Mouse (Mus musculus) kidney, adult 10 weeks (tissue): ENCODE results near the gene Mrpl19. TPM values are rescaled to one million over a fixed set of nuclear protein-coding genes. Genes with fewer than 3 reads are reported as not detected.

Source experiments
- polyA plus RNA-seq: library from polyadenylated mRNA; stranded (reverse); fragments of 350-450 nt; fragmentation: Illumina TruSeq; extraction: RNeasy Lipid Tissue Mini Kit (QIAGEN cat#74804); gene quantifications from one replicate; pipeline ENCODE4 v1.2.3, GENCODE M21; 2014; ENCODE audit warnings: low read depth, low replicate concordance

Mrpl19 gene
- 18.4 TPM for polyA plus RNA-seq

DNA sequence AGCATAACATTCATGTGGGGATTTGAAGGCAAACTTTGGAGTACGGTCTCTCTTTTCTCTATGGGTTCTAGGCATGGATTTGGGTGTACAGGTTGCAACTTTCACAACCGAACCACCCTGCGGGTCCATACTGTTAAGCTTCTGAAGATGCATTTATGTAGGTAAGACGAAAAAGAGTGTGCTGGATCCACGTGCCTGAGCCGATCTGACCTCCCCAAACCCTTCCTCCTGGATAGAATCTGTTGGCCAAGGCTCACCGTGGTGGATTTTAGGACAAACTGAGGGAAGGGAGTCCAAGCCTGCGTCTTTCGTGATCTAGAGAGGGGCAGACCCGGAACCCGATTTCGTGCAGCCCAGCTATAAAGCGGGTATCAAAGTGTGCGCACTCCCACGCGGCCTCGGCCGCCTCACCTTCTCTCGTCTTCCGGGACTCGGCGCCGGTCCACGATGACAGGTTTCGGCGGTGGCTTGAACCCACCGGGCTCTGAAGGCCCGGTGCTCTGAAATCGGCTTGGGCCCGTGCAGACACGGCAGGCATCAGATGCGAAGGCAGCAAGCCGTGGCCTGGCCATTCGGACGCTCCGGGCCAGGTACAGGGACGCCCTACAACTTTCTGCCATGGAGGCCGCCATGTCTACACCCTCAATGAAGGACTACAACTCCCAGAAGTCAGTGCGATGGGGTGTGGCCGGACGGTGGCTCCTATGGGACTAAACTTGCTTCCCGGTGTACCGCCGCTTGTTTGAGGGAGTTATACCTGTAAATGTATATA is at the start of gene Mrpl19:
Gene Mrpl19, minus strand, starts transcription at position 663 of the 772 bp plus-strand sequence.

DNA sequence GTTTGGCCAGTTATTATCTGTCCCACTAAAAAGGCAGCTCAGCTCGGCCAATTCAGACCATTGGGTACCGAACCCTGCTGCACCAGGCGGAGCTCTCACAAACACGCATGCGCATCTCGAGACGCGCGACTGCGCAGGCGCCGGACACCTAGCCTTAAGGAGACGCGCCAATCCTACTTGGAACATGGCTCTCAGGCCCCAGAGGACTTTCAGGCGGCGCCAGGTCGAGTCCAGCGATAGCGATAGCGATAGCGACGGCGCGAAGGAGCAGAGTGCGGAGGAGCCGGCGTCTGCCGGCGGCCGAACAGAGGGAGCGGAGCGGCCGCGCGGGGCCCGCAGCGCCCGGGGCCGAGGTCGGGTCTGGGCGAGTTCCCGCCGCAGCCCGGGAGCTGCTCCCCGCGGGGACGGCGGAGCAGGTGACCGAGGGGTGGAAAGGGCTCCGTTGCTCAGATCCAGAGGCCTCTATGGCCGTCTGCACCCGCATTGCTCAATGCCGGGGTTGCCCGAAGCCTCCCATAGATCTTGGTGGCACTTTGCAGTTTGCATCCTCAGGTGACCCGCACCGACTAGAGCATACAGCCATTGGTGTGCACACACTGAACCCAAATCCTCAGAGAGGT is 42.1 kb downstream of the Mrpl19 start, which contains the start of gene Gcfc2:
Gene Gcfc2, plus strand, starts transcription at position 147 of the 620 bp plus-strand sequence.

Other genes with a start within 250 kb of the Mrpl19 start
- 7.0 TPM for gene Gcfc2, start 42.3 kb downstream of the Mrpl19 start, polyA plus RNA-seq
- gene Eva1a, start 75.1 kb upstream of the Mrpl19 start, polyA plus RNA-seq, result 68.1 TPM